Mouse (Mus musculus): ENCODE results near the gene Col8a2. TPM values are rescaled to one million over a fixed set of nuclear protein-coding genes. Genes with fewer than 3 reads are reported as not detected.
A peak's percentile ranks its signal among the peaks of the same experiment; 100 is the strongest.

Gene Col8a2
- total RNA-seq, 2 experiments from 2014 or later, result 1.2 to 1.5 TPM

DNA sequence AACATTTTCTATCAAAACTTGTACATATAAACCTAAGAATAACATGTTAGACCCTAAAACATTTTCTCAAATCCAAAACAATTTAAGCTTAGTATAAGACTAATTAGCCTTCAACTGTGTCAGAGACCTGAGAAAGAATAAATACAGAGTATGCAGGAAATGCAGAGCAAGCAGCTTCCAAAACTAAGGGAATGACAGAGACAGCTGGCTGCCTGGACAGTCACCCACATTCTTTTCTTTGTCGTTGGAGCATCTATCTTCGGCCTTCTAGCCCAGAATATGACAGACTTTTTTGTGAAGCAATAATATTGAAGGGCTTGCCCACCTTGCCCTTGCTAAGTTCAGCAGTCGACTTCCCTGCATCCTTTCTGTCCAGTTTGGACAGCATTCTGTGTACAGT lies 17.3 kb upstream of the Col8a2 start:
- Histone ChIP-seq H3K27ac (no peak overlapping the region), H3K4me3 (no peak overlapping the region)
- no peak for DNase-seq (ENCODE audit: low spot score in 2 of 2)
- no peak for TF ChIP-seq CTCF (conservative IDR thresholded peaks at IDR 0.05)

DNA sequence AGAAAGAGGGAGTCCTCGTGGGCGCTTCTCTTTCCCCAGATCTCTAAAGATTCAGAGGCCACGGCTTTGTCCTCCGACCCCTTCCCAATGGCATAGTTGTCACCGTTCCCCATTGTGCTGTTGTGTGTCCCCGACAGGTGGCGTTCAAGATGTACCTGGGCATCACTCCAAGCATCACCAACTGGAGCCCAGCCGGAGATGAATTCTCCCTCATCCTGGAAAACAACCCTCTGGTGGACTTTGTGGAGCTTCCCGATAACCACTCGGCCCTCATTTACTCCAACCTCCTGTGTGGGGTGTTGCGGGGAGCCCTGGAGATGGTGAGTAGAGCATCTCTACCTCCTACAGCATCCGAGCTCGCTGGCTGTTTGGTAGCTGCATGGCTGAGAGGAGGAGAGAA lies 12.8 kb upstream of the Col8a2 start:
- H3K27ac ChIP-seq, result peak overlapping the region; percentile 75
- TF ChIP-seq CTCF (conservative IDR thresholded peaks at IDR 0.05), result peak; percentile 66
- H3K4me3 ChIP-seq, result no peak overlapping the region
- peak in 1 of 2 experiments; percentile 69 for DNase-seq (ENCODE audit: low spot score in 2 of 2)

DNA sequence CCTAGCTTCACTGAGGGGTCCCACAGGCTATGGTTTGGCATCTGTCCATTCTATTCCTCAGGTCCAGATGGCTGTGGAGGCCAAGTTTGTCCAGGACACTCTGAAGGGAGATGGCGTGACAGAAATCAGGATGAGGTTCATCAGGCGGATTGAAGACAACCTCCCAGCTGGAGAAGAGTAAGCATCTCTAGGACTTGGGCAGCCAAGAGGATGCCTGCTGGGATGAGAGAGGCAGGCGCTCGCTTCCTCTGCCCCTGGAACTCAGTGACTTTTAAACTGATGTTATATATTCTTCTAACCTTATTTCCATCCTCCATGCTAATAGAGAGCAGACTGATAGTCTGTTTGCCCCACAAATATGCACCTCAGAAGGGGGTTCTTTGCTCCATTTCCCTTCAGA lies 11.5 kb upstream of the Col8a2 start:
- TF ChIP-seq CTCF (conservative IDR thresholded peaks at IDR 0.05), result no peak
- H3K4me3 ChIP-seq, result no peak overlapping the region
- no peak for DNase-seq (ENCODE audit: low spot score in 2 of 2)
- H3K27ac ChIP-seq, result peak overlapping the region; percentile 18; the same call in 1 of the 2 replicates

DNA sequence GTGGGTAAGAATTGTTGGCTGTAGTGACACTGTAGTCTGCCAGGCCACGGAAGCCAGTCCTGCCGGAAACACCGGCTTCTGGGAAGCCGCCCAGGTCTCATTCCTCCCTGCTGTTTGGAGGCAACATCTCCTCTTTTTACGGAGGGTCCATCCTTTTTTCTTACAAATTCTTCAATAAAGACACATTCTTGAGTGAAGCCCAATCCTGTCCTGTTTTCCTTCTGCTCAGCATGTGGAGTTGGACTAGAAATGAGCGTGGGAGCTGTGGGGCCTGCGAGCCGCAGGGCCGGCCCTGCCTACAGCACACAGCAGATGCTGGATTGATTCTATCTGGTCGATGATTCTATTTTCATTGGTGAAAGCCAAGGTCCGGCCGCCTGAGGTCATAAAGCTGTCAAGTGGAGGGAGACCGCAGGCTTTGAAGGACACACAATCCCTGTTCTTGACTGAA lies 10.9 kb upstream of the Col8a2 start:
- H3K27ac ChIP-seq, result peak overlapping the region; percentile 1; the same call in 1 of the 2 replicates
- no peak overlapping the region for H3K4me3 ChIP-seq

DNA sequence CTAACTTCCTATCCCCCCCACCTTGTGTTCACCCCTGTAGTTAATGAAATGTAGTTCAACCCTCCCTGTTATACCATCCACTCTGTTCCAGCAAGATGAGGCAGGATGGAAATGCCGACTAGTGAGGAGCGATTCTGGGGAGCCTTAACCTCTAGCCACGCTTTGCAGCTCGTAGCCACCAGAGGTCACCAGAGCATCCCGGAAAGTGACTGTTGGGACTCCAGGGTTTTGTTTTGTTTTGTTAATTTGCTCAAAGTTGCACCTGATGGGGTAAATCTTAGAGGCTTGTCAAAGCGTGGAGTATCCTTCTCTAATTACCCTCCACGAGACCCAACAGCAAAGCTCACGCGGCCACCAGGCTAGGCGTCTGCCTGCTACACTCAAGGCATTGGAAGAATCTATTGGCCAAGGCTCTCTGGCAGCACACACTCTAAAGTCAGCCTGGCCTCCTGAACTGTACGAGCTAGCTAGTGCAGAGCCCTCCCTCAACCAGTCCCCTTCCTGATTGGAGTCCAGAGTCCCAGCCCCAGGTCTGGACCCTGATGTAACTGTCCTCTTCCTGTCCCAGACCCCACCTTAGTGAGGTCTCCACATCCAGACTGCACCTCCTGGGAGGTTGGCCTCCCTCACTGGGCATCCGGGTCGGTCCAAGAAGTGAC lies 8.6 kb upstream of the Col8a2 start:
- peak in 1 of 2 experiments; percentile 52 for DNase-seq (ENCODE audit: low spot score in 2 of 2)
- TF ChIP-seq CTCF (conservative IDR thresholded peaks at IDR 0.05), result peak; percentile 82
- H3K27ac ChIP-seq, result no peak overlapping the region
- no peak overlapping the region for H3K4me3 ChIP-seq

More for the DNA sequence above, 10.9 kb upstream of the Col8a2 start:
- TF ChIP-seq CTCF (conservative IDR thresholded peaks at IDR 0.05), result no peak
- DNase-seq (ENCODE audit: low spot score in 2 of 2), result no peak

DNA sequence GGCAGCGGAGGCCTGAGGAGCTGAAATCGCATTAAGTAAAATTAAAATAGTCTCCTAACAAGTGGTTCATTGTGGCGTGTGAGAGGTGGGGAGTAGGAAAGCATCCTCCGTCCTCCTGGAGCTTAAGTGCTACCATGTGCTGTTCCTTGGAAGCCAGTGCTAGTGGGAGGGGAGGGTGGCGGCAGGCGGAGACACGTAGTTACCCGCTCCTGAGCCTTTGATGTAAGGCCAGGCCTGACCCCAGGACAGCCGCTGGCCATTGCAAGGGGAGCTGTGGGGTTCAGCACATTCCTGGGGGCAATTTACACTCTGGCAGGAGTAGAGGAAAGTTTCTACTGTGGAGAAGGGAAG lies 8.1 kb upstream of the Col8a2 start:
- Histone ChIP-seq H3K4me3 (no peak overlapping the region), H3K27ac (no peak overlapping the region)
- DNase-seq (ENCODE audit: low spot score in 2 of 2), result no peak
- no peak for TF ChIP-seq CTCF (conservative IDR thresholded peaks at IDR 0.05)

DNA sequence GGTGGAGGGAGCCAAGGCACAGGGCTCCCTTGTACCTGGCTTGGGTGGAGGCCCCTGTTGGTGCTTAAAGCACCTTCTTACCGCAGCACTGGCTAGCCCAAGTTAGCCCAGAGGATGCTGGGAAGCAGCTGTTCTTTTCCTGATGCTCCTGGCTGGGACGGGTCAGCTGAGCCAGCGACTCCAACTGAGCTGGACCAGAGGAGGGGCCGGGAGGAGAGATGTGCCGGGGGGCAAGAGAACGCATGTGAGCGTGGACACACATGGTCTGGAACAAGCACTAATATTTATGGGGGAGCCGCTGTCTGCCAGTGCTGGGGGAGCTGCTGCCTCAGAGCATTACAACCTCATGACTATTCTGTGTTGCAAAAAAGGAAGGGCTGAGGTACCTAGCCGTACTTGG lies 7.6 kb upstream of the Col8a2 start:
- no peak overlapping the region for H3K27ac ChIP-seq
- no peak overlapping the region for H3K4me3 ChIP-seq
- TF ChIP-seq CTCF (conservative IDR thresholded peaks at IDR 0.05), result no peak
- no peak for DNase-seq (ENCODE audit: low spot score in 2 of 2)

DNA sequence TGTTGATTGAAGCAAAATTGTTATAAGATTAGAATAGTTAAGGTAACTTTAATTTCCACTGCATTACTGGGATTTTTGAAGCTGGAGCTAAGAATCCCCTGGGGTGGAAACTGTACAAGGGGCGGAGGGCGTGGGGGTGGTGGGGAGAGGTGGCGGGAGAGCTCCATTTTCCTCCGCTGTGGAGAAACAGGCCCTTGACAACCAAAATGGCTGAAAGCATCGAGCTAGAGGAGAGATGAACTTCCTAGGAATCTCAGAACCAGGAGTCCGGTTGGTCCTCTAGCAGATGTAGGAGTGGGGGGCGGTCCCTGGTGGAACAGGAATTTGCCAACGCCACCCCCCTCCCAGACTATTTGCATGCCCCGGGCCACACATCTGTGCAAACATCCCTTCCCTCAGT lies 4.9 kb upstream of the Col8a2 start:
- DNase-seq (ENCODE audit: low spot score in 2 of 2), result no peak
- H3K27ac ChIP-seq, result no peak overlapping the region
- no peak overlapping the region for H3K4me3 ChIP-seq
- no peak for TF ChIP-seq CTCF (conservative IDR thresholded peaks at IDR 0.05)

DNA sequence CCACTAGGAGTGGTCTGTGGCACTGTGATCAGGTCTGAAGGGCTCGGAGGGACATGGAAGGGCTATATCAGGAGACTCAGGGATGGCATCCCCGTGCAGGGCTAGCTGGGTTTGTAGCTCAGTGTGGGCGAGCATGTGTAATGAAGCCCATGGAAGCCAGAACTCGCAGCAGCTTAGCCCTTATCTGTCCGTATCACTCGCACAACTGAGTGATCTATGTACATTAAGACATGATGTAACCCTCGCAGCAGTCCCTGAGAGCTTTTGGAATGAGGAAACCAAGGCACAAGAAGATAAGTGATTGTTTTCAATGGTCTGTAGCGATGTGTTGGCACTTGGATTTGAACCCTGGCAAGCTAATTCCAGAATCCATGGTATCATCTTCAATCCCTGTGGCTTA lies 3.0 kb upstream of the Col8a2 start:
- Histone ChIP-seq H3K27ac (no peak overlapping the region), H3K4me3 (no peak overlapping the region)
- no peak for DNase-seq (ENCODE audit: low spot score in 2 of 2)
- no peak for TF ChIP-seq CTCF (conservative IDR thresholded peaks at IDR 0.05)

DNA sequence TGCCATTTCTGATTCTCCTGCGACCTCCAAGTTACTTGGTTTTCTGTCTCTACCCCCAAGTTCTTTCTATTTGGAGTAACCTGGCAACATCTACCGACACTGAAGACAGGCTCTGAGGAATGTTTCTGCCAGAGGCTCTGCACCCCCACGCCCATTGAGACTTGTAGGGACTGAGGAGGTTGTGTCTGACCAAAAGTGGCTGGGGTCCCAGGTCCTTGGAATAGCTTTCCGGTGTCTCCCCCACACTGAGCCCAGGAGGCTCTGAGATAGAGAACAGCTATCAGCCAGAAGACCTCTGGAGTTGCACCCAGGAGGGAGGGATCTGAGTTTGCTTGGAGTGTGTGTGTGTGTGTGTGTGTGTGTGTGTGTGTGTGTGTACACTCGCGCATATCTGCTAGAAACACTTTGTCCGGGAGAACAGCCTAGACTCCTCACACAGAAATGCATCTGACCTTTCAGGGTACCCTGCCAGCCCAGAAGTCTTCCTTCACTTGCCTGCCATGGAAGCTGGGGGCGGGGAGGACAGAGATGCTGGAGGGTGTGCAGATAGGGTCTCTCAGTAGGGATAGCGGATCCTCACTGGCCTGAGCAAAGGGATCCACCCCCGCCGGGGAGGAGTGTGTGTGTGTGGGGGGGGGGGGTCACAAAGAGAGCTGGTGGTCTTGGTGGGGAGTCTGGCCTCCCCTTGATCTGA lies 856 bp downstream of the Col8a2 start:
- no peak for DNase-seq (ENCODE audit: low spot score in 2 of 2)
- H3K27ac ChIP-seq, result no peak overlapping the region
- no peak for TF ChIP-seq CTCF (conservative IDR thresholded peaks at IDR 0.05)
- no peak overlapping the region for H3K4me3 ChIP-seq

DNA sequence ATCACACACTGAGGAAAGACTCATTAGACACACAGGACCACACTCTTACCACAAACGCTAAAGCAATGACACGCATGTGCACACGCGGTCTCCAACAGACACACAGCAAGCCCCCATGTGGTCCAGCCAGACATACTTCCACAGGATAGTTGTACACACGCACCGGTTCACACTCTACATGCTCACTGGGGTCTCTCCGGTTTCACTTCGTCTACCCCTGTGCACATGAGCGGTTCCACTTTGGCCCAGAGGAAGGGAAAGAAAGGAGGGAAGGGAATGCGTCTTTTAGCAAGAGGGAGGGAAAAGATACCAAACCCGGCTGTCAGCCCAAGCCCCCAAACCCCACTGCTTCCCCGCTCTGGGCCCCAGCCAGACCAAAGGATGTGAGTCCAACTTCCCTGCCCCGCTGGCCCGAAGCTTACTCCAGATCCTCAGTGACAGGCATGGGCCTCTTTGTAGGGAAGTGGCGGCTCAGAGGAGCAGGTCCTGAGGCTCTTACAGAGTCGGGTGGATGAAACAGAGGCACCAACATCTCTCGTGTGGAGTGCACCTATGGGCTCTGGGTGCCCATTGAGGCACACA lies 1.6 kb downstream of the Col8a2 start:
- no peak for TF ChIP-seq CTCF (conservative IDR thresholded peaks at IDR 0.05)
- Histone ChIP-seq H3K27ac (no peak overlapping the region), H3K4me3 (no peak overlapping the region)
- no peak for DNase-seq (ENCODE audit: low spot score in 2 of 2)

DNA sequence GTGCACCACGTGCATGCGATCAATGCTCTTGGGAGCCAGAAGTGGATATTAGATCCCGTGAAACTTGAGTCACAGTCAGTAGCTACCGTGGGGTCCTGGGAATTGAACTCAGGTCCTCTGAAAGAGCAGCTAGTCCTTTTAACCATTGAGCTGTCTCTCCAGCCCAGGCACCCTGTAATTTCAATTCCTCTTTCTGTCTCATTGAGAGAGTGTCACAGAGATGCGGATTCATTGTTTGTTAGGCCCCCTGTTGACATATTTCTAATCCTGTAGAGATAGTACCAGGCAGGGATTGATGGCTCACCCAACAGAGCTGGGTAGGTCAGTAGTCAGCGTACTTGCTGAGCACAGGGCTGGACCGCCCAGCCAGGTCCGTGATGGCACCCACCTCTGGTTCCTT lies 3.7 kb downstream of the Col8a2 start:
- DNase-seq (ENCODE audit: low spot score in 2 of 2), result no peak
- TF ChIP-seq CTCF (conservative IDR thresholded peaks at IDR 0.05), result no peak

DNA sequence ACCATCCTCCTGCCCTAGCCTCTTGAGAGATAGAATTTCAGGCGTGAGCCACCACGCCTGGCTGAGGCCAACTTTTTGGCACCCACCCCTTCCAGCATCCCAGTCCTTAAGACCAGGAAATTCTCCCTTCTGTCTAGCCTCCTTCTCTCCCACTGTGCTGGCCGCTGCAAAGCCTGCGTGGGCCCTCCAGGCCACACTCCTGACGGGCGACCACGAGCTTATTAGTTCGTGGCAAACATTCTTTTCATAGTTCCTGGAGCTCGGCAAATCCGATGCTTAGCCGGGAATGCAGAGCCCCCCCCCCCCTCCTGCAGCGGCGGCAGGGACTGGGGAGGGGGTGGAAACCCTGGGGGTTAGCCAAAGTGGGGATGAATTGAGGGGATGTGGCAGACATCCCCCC lies 4.6 kb downstream of the Col8a2 start:
- Histone ChIP-seq H3K27ac (no peak overlapping the region), H3K4me3 (no peak overlapping the region)
- no peak for DNase-seq (ENCODE audit: low spot score in 2 of 2)
- TF ChIP-seq CTCF (conservative IDR thresholded peaks at IDR 0.05), result no peak

More for the DNA sequence above, 3.7 kb downstream of the Col8a2 start:
- H3K4me3 ChIP-seq, result no peak overlapping the region
- H3K27ac ChIP-seq, result no peak overlapping the region

DNA sequence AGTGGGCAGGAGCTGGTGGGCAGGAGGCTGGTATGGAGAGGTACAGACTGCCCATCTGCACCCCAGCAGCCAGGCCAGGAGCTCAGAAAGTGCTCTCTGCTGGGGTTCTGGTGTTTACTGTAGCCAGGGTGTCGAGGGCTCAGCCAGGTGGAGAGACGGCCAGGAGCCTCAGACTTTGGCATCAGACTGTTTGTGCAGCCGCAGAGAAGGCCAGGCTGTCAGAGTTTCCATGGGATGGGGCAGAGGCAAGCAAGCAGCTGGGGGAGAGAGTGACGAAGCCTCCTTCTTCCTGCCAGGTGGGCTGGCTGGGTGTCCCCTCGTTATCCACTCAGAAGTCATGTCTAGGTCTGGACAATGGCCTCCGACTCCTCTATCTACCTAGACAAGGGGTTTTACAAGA lies 8.6 kb downstream of the Col8a2 start:
- no peak for TF ChIP-seq CTCF (conservative IDR thresholded peaks at IDR 0.05)

More for the DNA sequence above, 8.6 kb downstream of the Col8a2 start:
- H3K4me3 ChIP-seq, result no peak overlapping the region
- no peak overlapping the region for H3K27ac ChIP-seq
- no peak for DNase-seq (ENCODE audit: low spot score in 2 of 2)

Measured in layer of hippocampus, adult 2 months (tissue).